Mouse (Mus musculus) c-Kit-negative CD71-positive TER-119-positive erythroid progenitor cells, embryonic 14.5 days (primary cell): Measurements from ENCODE around the gene Rhog.

ENCODE experiments used
- DNase-seq: peaks from one replicate; pipeline ENCODE4 v3.0.0-alpha.2; 2013; ENCODE audit warnings: low read depth, low spot score

Rhog gene

GRCm38 (mm10) chr7:102250631-102251214 is 5.1 kb downstream of the Rhog start:
- DNase-seq = peak; percentile 80

- peak; percentile 51 for DNase-seq
Measured at GRCm38 (mm10) chr7:102249896-102250630, 5.8 kb downstream of the Rhog start.

DNA sequence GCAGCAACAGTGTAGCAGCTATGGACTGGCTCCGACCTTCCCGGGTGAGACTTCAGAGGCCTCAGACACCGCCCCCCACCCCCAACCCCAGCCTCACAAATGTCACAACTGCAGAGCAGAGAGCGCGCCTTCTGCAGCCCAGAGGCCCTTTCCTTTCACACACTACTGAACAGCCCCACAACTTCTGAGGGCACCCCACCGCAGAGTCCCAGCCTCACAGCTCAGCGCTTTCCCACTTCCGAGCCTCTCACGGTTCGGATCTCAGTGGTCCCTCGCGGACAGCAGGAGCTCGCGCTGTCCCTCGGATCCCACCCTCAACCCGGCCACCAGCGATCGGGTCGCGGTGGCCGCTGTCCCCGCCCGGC is 6.3 kb downstream of the Rhog start:
- DNase-seq = peak; percentile 30

DNA sequence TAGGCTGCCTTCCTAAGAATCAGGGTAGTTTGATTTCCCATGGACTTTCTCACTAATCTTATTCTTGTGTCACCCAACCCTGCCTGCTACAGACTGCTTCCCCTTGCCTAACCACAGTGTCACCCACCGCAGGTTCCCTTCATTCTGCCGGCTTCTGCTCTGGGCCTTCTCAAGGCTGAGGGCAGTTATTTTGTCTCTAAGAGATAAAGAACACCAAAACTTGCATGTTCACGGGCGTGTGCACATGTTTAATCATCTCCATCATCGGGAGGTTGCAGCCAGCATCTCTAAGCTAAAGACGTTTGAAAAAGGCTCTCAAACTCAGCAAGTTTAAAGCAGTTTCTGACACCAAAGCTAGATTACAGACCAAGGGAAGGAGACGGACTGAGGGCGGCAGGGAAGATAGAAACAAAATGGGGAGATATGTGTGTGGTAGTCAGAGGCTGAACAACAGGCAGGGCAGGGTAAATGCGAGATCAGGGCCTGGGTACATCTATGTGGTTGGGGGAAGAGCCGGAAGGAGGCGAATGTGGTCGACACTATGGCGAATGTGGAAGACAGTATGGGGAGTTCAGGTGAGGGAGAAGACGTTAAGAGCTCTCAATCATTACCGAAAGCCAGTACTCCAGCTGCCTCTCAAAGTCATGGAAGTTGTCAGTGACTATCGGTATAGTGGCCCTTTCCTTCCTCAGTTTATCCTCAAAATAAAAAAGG is 7.0 kb downstream of the Rhog start:
- DNase-seq = peak; percentile 28

- no peak for DNase-seq
Measured at GRCm38 (mm10) chr7:102246956-102247797, 8.7 kb downstream of the Rhog start.

DNA sequence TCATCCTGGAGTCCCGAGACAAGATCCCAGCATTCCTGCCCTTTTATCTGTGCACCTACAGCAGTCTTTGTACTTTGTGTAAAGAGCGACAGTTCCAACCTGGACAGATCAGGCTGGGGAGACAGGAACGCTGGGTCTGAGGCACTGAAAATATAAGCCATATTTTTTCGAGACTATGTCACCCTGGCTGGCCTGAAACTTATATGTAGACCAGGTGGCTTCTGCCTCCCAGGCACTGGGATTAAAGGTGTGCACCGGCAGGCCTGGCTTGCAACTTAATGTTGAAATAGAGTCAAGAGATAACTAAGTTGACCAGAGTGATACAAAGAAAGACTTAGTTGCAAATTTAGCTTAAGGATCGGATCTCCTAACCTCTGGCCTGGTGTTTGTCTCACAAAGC is 9.6 kb downstream of the Rhog start:
- no peak for DNase-seq

GRCm38 (mm10) chr7:102245775-102246174 is 10.1 kb downstream of the Rhog start:
- no peak for DNase-seq

GRCm38 (mm10) chr7:102244782-102245535 is 10.9 kb downstream of the Rhog start:
- DNase-seq = no peak

DNA sequence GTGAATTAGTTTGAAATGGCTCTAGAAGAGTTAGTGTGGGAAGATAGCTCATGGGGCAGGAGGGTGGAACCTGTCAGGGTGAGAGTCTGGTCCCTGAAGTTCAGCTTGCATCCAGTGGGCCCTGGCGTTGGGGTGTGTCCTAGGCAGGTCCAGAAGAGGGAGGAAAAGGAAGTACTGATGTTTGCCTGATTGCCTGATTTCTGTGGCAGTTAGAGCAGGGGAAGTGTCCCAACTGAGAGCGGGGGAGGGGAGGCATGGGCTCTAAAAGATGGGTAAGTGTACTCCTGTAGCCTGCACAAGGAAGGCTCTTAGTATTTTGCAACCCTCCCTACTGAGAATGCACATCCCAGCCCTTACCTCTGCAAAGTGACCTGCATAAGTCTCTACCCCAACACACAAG is 12.0 kb downstream of the Rhog start:
- DNase-seq = no peak

GRCm38 (mm10) chr7:102242917-102243316 is 12.9 kb downstream of the Rhog start:
- DNase-seq = no peak

GRCm38 (mm10) chr7:102242371-102242770 is 13.5 kb downstream of the Rhog start:
- DNase-seq = no peak

DNA sequence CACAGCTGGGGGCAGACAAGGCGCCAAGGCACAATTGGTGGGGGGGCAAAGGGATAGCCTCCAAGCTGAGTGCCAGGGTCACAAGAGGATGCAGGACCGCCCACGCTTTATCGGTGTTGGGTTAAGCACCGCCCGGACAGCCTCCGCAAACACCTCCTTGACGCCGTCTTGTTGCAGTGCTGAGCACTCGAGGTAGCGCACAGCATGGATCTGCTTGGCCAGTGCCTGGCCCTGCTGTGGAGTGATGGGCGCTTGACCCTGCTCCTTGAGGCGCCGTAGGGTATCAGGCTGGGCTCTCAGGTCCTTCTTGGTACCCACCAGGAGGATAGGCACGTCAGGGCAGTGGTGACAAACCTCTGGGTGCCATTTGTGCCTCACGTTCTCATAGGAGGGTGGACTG is 16.3 kb downstream of the Rhog start:
- DNase-seq = no peak

DNA sequence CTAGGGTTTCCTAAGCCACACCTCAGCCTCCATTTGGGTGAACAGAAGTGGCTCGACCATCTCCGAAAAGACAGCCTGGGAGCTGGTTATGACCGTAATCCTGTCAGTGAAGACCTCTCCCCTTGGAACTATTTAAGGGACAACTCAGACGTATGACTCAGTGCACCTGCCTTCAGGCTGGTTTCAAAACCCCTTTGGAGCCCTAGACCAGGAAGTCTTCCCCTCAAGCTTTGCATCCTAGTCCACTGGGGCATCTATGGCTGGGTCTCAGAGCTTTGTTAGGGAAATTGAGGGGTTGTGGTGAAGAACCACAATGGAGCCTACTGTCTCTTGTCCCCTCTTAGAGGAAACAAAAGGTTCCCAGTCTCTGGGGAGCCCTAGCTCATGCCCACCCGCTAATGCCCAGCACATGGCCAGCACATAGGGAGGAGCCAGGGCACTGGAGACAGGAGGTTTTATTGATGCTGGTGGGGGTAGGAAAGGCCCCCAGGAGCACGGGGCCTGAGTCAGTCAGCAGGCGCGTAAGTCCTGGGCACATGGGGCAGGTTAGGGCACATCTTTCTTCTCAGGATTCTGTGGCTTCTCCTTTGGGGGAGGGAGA is 17.1 kb downstream of the Rhog start:
- DNase-seq = no peak

- no peak for DNase-seq
Measured at GRCm38 (mm10) chr7:102233059-102233458, 22.8 kb downstream of the Rhog start.

GRCm38 (mm10) chr7:102229814-102230213 is 26.0 kb downstream of the Rhog start:
- no peak for DNase-seq

DNA sequence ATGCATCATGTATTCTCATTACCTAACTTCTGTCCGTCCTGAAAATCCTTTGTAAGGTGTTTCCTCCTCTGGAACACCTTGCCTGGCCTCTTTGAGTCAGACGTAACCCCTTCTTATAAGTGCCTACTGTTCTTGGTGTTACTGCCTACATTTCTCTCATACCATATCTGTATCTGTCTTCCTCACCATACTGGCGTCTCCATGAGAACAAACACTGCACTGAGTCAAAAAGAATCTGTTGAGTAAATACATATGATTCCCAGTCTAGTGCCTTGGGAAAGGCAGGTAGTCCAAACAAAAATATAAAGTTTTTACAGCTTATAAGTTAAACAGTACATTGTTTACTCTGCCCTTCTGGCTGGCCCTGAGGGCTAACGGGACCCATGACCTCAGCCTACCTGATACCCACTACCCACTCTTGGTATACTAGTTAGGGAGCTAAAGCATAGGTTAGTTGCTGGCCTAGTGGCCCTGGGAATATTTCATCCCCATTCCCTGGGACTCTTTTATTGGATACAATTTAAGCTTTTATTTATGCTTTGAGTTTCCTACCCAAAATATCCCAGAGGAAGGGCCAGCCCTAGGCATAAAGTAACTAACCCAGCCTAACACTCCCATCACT is 27.7 kb downstream of the Rhog start:
- no peak for DNase-seq

DNA sequence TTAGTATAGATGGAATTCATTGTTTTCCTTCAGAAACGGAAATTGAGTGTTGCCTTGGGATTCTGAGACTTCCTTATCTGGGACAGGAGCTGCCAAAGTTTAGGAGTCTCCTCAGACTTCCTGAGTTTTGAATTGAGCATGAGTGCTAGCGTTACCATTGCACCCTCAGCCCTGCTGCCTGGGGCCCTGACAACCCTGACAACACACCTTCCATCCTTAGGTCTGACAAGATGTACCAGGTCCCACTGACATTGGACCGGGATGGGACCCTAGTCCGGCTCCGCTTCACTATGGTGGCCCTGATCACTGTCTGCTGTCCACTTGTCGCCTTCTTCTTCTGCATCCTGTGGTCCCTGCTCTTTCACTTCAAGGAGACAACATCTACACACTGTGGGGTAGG is 29.8 kb downstream of the Rhog start:
- no peak for DNase-seq

DNA sequence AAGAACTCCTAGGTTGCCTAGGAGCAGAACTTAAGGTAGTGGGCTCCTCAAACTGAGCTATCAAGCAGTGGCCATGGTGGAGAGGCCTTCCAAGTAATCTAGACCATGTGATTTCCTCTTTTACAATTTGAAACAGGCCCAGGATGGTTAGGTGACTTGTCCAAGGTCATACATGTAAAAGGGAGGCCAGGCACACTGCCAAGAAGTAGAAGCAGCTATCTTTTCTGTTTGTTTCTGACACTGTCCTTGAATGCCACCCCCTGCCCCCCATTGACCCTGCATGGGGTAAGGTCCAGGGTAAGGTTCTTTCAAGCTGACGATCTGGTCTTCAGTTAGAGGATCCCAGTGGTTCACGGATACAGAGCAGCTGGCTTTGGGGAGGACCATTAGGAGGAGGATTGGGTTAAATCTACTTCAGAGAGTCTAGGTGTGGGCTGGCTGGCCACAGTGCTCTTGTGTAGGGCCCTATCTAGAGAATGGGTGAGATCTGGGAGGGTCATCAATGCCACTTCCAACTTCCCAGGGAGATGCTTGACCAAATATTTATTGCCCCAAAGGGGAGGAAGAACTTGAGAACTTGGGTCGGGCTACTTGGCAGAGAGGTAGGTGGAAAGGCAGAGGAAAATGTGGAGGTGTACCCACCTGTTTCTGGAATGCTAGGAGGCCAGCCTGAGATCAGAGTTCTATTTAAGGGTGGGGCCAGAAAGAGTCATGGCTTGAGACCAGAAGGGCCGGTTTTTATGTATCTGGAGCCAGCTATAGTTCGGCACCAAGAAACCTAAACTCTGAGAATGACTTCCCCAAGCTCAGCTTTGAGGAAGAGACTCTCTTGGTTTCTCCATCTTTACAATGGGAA is 31.7 kb downstream of the Rhog start:
- no peak for DNase-seq

- no peak for DNase-seq
Measured at GRCm38 (mm10) chr7:102222830-102223556, 32.9 kb downstream of the Rhog start.
